Mouse (Mus musculus) cortical plate, adult 2 months (tissue): ENCODE measurements around the gene Erf.

Source experiments
- CTCF ChIP-seq: fragments of 200-500 bp; IDR thresholded peaks from 2 replicates; pipeline ENCODE4 v1.5.1; 2011; ENCODE audit warnings: mild to moderate bottlenecking, control low read depth, low read length; ENCODE audit not compliant: insufficient read depth; ENCODE audit errors: extremely low read depth
- POLR2A ChIP-seq: fragments of 200-500 bp; IDR thresholded peaks from 2 replicates; pipeline ENCODE4 v1.6.1; 2011; ENCODE audit warnings: mild to moderate bottlenecking, low read length, control low read depth; ENCODE audit not compliant: insufficient read depth; ENCODE audit errors: extremely low read depth

GRCm38 (mm10) chr7:25297454-25298325, 47.1 kb upstream of the Erf start, which contains the start of gene Pafah1b3:
- TF ChIP-seq CTCF: peak; percentile 18; the same call in 1 of the 2 replicates
- no peak for TF ChIP-seq POLR2A
